Mouse (Mus musculus) left cerebral cortex, adult 8-10 months (tissue): ENCODE results near the gene Gm49776. TPM values are rescaled to one million over a fixed set of nuclear protein-coding genes. Genes with fewer than 3 reads are reported as not detected.
"Not testable (repeated sequence)": the region's sequence is repeated elsewhere in the genome, so short reads cannot be mapped to it uniquely, and the experiment has no call there.

Experiments
- DNase-seq, 2 experiments: peaks; one replicate each; pipeline ENCODE4 v3.0.0; 2022; ENCODE audit warnings: low spot score in 2 of 2
- microRNA-seq, 2 experiments: library from miRNA; unstranded; fragments of <30 nt; microRNA quantifications; one replicate each; pipeline ENCODE4 v1.2.0; 2022
- total RNA-seq, 4 experiments: library from RNA; stranded (reverse); gene quantifications; 2 replicates each; pipeline ENCODE4 v1.2.4; 2022

Gene Gm49776
- total RNA-seq, 4 experiments from 2014 or later: not detected

- DNase-seq: no peak
Measured at GRCm38 (mm10) chr16:18203430-18204091, 54.6 kb downstream of the Gm49776 start.

GRCm38 (mm10) chr16:18202061-18202460 is 56.1 kb downstream of the Gm49776 start:
- DNase-seq: no peak

GRCm38 (mm10) chr16:18201620-18202019 is 56.5 kb downstream of the Gm49776 start:
- DNase-seq: no peak

GRCm38 (mm10) chr16:18200062-18200461 is 58.1 kb downstream of the Gm49776 start:
- no peak for DNase-seq

GRCm38 (mm10) chr16:18198365-18199098 is 59.6 kb downstream of the Gm49776 start:
- DNase-seq: no peak

- DNase-seq: no peak
Measured at GRCm38 (mm10) chr16:18197881-18198280, 60.2 kb downstream of the Gm49776 start.

- DNase-seq: not testable (repeated sequence)
Measured at GRCm38 (mm10) chr16:18195561-18195960, 62.6 kb downstream of the Gm49776 start.

Small RNA genes within 50 kb of the gene (microRNA-seq; reads per million reads assigned to microRNA genes)
- gene Gm24572 (0 reads per million in 2 experiments), gene Mir1306 (162 to 260 reads per million in 2 experiments)

Other genes starting within 250 kb of the Gm49776 start
- 10 to 100 TPM; 69.8 to 89.4 (median 80.6) TPM for gene Dgcr6, start 205.5 kb downstream of the Gm49776 start, total RNA-seq
- gene Prodh, start 168.1 kb downstream of the Gm49776 start, total RNA-seq: 10 to 100 TPM; 27.2 to 45.1 (median 31.8) TPM
- 100 to 1,000 TPM; 100 to 120 (median 105) TPM for gene Rtn4r, start 130.7 kb downstream of the Gm49776 start, total RNA-seq
- not detected for gene Ccdc188, start 40.4 kb downstream of the Gm49776 start, total RNA-seq
- 100 to 1,000 TPM; 106 to 125 (median 117) TPM for gene Zdhhc8, start 23.2 kb downstream of the Gm49776 start, total RNA-seq
- gene Trmt2a, start 9.6 kb downstream of the Gm49776 start, total RNA-seq: 10 to 100 TPM; 45.5 to 57.0 (median 48.8) TPM
- 10 to 100 TPM; 83.1 to 99.0 (median 90.9) TPM for gene Ranbp1, start 9.6 kb downstream of the Gm49776 start, total RNA-seq
- 10 to 100 TPM; 35.5 to 42.7 (median 39.4) TPM for gene Dgcr8, start 30.9 kb upstream of the Gm49776 start, total RNA-seq
- 100 to 1,000 TPM; 135 to 145 (median 142) TPM for gene Tango2, start 89.8 kb upstream of the Gm49776 start, total RNA-seq
- gene Arvcf, start 89.9 kb upstream of the Gm49776 start, total RNA-seq: 10 to 100 TPM; 34.2 to 42.1 (median 38.2) TPM
- gene Txnrd2, start 168.1 kb upstream of the Gm49776 start, total RNA-seq: 10 to 100 TPM; 16.5 to 22.7 (median 19.1) TPM
- 10 to 100 TPM; 92.9 to 97.2 (median 94.3) TPM for gene Comt, start 168.5 kb upstream of the Gm49776 start, total RNA-seq
- gene Gnb1l, start 240.4 kb upstream of the Gm49776 start, total RNA-seq: 1 to 10 TPM; 4.9 to 5.7 (median 5.3) TPM
- gene Rtl10, start 240.6 kb upstream of the Gm49776 start, total RNA-seq: 1 to 10 TPM; 6.4 to 7.8 (median 7.6) TPM